Mouse (Mus musculus): Measurements from ENCODE around the gene Atp6v0e2. TPM values are rescaled to one million over a fixed set of nuclear protein-coding genes. Genes with fewer than 3 reads are reported as not detected.
A peak's percentile ranks its signal among the peaks of the same experiment; 100 is the strongest.

Atp6v0e2 gene
- total and polyA plus RNA-seq, 3 experiments, result not detected

DNA sequence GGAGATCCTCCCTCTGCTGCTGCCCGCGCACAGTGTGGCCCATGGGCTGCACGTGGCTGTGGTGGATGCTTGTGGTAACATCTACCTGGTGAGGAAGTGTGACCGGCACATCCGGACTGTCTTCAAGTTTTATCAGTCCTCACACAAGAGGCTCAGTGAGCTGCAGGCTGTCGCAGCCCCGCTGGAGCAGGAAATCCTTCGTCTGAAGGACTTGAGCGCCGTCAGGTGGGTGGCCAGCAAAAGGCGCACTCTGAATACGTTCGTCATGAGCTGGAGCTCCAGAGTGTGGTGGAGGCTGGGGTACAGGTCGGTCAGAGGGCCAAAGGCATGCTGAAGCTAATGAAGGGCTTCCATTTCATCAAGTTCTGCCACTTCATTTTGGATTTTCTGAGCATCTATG is 8.2 kb upstream of the Atp6v0e2 start:
- no peaks in the 10 kb centered on the region for H3K9me3 ChIP-seq (replicated peaks; ENCODE audit: low read length)
- H3K79me2 ChIP-seq (replicated peaks; ENCODE audit: control insufficient read depth, extremely low read depth, insufficient read depth, poor library complexity, severe bottlenecking), result no peaks in the 10 kb centered on the region
- H3K9ac ChIP-seq (ENCODE audit: insufficient read depth, low read depth), result no peak overlapping the region
- TF ChIP-seq CTCF (conservative IDR thresholded peaks at IDR 0.05 in 1 of 2, IDR thresholded peaks at IDR 0.05 in 1 of 2; ENCODE audit: low read depth in 2 of 2, low read length in 2 of 2) (peak in 1 of 2 experiments; percentile 14; a peak in 1 of 4 replicates), KAT2A (IDR thresholded peaks at IDR 0.05; ENCODE audit: insufficient replicate concordance, low read length) (no peak), GABPA (IDR thresholded peaks at IDR 0.05; ENCODE audit: insufficient replicate concordance, low read depth, low read length) (no peak), ZNF384 (IDR thresholded peaks at IDR 0.05; ENCODE audit: low read depth, low read length) (no peak), RAD21 (IDR thresholded peaks at IDR 0.05; ENCODE audit: low read depth, low read length) (peak; percentile 21), JUND (conservative IDR thresholded peaks at IDR 0.05; ENCODE audit: low read depth, low read length) (no peak), ETS1 (conservative IDR thresholded peaks at IDR 0.05; ENCODE audit: low read depth, low read length) (no peak), ELF1 (IDR thresholded peaks at IDR 0.05; ENCODE audit: low read depth, low read length) (no peak)
- no peaks in the 10 kb centered on the region for H3K27me3 ChIP-seq (replicated peaks)
- no peak overlapping the region for H3K4me3 ChIP-seq (replicated peaks in 1 of 3; ENCODE audit: low read depth in 2 of 3, low read length in 2 of 3, poor library complexity in 1 of 3)
- dilution Hi-C loops (cut with MboI; ENCODE audit: extremely low pct_ligation_motif_present, extremely low pct_unique_long_range_greater_than_20kb, low sequenced_read_pairs), result no loop called here
- DNase-seq (ENCODE audit: extremely low read depth), result no peak
- H3K4me2 ChIP-seq (ENCODE audit: insufficient read depth, low read depth, poor library complexity, severe bottlenecking), result no peak overlapping the region
- H3K36me3 ChIP-seq (replicated peaks in 1 of 2; ENCODE audit: control insufficient read depth in 1 of 2, insufficient read depth in 1 of 2, low read length in 1 of 2), result peaks cover 19 to 90% of the 10 kb centered on the region in 2 experiments
- no peaks in the 10 kb centered on the region for H3K4me1 ChIP-seq (ENCODE audit: control insufficient read depth in 1 of 2, insufficient read depth in 2 of 2)
- in situ Hi-C loops (cut with MboI; ENCODE audit: low pct_ligation_motif_present, low pct_unique_long_range_greater_than_20kb, low sequenced_read_pairs), result loop anchor here (25.0 kb wide), 1 partner anchor 342 kb away; no protein-coding TSS in a partner anchor
- no peak overlapping the region for H3K27ac ChIP-seq (ENCODE audit: insufficient read depth, low read depth)

DNA sequence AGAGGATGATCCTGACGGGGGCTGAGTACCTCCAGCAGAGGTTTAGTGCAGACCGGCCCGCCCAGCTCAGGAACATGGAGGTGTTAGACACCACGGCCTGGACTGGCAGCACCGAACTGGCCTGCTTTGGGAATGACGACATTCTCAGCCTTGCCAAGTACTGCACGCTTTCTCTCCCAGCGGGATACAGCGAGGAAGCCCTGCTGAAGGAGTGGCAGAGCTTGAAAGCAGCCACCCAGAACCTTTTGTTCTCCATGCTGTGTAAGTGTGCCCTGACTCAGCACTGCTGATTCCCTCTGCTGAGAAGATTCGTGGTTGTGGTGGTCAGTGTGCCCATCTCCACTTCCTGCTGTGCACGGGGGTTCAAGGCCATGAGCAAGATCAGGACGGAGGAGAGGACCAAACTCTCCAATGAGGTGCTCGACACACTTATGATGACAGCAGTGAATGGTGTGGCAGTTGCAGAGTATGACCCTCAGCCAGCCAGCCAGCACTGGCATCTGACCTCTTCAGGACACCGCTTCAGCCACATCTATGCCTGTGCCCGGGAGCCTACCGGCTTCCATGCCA is 7.5 kb upstream of the Atp6v0e2 start:
- dilution Hi-C loops (cut with MboI; ENCODE audit: extremely low pct_ligation_motif_present, extremely low pct_unique_long_range_greater_than_20kb, low sequenced_read_pairs) (no loop called here), in situ Hi-C loops (cut with MboI; ENCODE audit: low pct_ligation_motif_present, low pct_unique_long_range_greater_than_20kb, low sequenced_read_pairs) (loop anchor here (25.0 kb wide), 1 partner anchor 343 kb away; no protein-coding TSS in a partner anchor)
- no peak for TF ChIP-seq MEF2A (IDR thresholded peaks at IDR 0.05; ENCODE audit: borderline replicate concordance, low read depth, low read length)
- no peak for TF ChIP-seq CHD1 (IDR thresholded peaks at IDR 0.05; ENCODE audit: low read depth, low read length)
- TF ChIP-seq HCFC1 (IDR thresholded peaks at IDR 0.05; ENCODE audit: low read depth, low read length), result no peak
- TF ChIP-seq TBP (conservative IDR thresholded peaks at IDR 0.05; ENCODE audit: low read depth, low read length), result no peak
- TF ChIP-seq MYC (IDR thresholded peaks at IDR 0.05; ENCODE audit: low read depth, low read length), result no peak
- TF ChIP-seq RAD21 (IDR thresholded peaks at IDR 0.05; ENCODE audit: low read depth, low read length), result no peak
- no peak for TF ChIP-seq IRF4 (IDR thresholded peaks at IDR 0.05; ENCODE audit: low read depth, low read length)
- no peak for TF ChIP-seq SIN3A (IDR thresholded peaks at IDR 0.05; ENCODE audit: low read length)
- no peak for TF ChIP-seq PAX5 (IDR thresholded peaks at IDR 0.05; ENCODE audit: low read length)
- no peak for TF ChIP-seq MAX (IDR thresholded peaks at IDR 0.05; ENCODE audit: low read length)
- TF ChIP-seq ZNF384 (IDR thresholded peaks at IDR 0.05; ENCODE audit: low read depth, low read length), result no peak
- TF ChIP-seq SMC3 (IDR thresholded peaks at IDR 0.05; ENCODE audit: low read depth, low read length), result no peak
- no peak overlapping the region for H3K4me3 ChIP-seq (replicated peaks in 1 of 3; ENCODE audit: low read depth in 2 of 3, low read length in 2 of 3, poor library complexity in 1 of 3)
- no peak for DNase-seq (ENCODE audit: extremely low read depth)
- peaks cover 0 to 3% of the 10 kb centered on the region in 2 experiments; a peak in 1 of 4 replicates for H3K4me1 ChIP-seq (ENCODE audit: control insufficient read depth in 1 of 2, insufficient read depth in 2 of 2)
- H3K27me3 ChIP-seq (replicated peaks), result no peaks in the 10 kb centered on the region
- no peak overlapping the region for H3K27ac ChIP-seq (ENCODE audit: insufficient read depth, low read depth)
- no peak overlapping the region for H3K9ac ChIP-seq (ENCODE audit: insufficient read depth, low read depth)
- no peak overlapping the region for H3K4me2 ChIP-seq (ENCODE audit: insufficient read depth, low read depth, poor library complexity, severe bottlenecking)
- no peaks in the 10 kb centered on the region for H3K79me2 ChIP-seq (replicated peaks; ENCODE audit: control insufficient read depth, extremely low read depth, insufficient read depth, poor library complexity, severe bottlenecking)
- peaks cover 19 to 92% of the 10 kb centered on the region in 2 experiments for H3K36me3 ChIP-seq (replicated peaks in 1 of 2; ENCODE audit: control insufficient read depth in 1 of 2, insufficient read depth in 1 of 2, low read length in 1 of 2)
- H3K9me3 ChIP-seq (replicated peaks; ENCODE audit: low read length), result no peaks in the 10 kb centered on the region

Measured in CH12.LX (cell line).